Mouse (Mus musculus) neural tube, embryonic 14.5 days (tissue): ENCODE measurements at regions not wholly inside any gene's neighbourhood (a gene's known extent, or its start where the extent isn't known, plus 50 kb on each side); places are given as distances from the start of the nearest gene placed in this dataset.

Experiments used
- ATAC-seq: fragments of 200-750 bp; cut with Nextera tagmentation; 2 replicates; pipeline ENCODE4 v1.8.0; 2017; ENCODE audit warnings: low read depth, mild to moderate bottlenecking, moderate TSS enrichment, moderate library complexity
- H3K27ac ChIP-seq: fragments of 300-500 bp; sonication (generic); 2 replicates; pipeline ENCODE4 v1.5.1; 2014; ENCODE audit warnings: low read depth, mild to moderate bottlenecking, control low read depth, low read length, moderate library complexity, mixed read lengths
- H3K27me3 ChIP-seq: fragments of 300-500 bp; sonication (generic); 2 replicates; pipeline ENCODE4 v1.6.1; 2014; ENCODE audit warnings: low read length; ENCODE audit not compliant: control insufficient read depth, insufficient read depth
- H3K36me3 ChIP-seq: fragments of 300-500 bp; sonication (generic); 2 replicates; pipeline ENCODE4 v1.6.1; 2014; ENCODE audit warnings: low read length, mixed read lengths; ENCODE audit not compliant: control insufficient read depth, insufficient read depth
- H3K4me1 ChIP-seq: fragments of 300-500 bp; sonication (generic); 2 replicates; pipeline ENCODE4 v1.6.1; 2014; ENCODE audit warnings: low read length; ENCODE audit not compliant: control insufficient read depth, insufficient read depth
- H3K4me2 ChIP-seq: fragments of 300-500 bp; sonication (generic); 2 replicates; pipeline ENCODE4 v1.6.1; 2014; ENCODE audit warnings: mild to moderate bottlenecking, low read depth, low read length, control low read depth
- H3K4me3 ChIP-seq: fragments of 300-500 bp; sonication (generic); 2 replicates; pipeline ENCODE4 v1.5.1; 2014; ENCODE audit warnings: low read depth, low read length, control low read depth, mixed read lengths
- H3K9ac ChIP-seq: fragments of 300-500 bp; sonication (generic); replicated peaks from 2 replicates; pipeline ENCODE4 v1.6.1; 2014; ENCODE audit warnings: low read depth, mild to moderate bottlenecking, control low read depth, low read length, mixed read lengths
- H3K9me3 ChIP-seq: fragments of 300-500 bp; sonication (generic); 2 replicates; pipeline ENCODE4 v1.6.1; 2016; ENCODE audit warnings: low read length; ENCODE audit not compliant: control insufficient read depth
- WGBS: fragments of 180-500 bp; shearing (Covaris S2); extraction: QIAGEN DNeasy Blood & Tissue Kit; methylation state at CpG from one replicate; pipeline ENCODE4 v1.1.7; 2014; 5-methylcytosine and 5-hydroxymethylcytosine counted together

DNA sequence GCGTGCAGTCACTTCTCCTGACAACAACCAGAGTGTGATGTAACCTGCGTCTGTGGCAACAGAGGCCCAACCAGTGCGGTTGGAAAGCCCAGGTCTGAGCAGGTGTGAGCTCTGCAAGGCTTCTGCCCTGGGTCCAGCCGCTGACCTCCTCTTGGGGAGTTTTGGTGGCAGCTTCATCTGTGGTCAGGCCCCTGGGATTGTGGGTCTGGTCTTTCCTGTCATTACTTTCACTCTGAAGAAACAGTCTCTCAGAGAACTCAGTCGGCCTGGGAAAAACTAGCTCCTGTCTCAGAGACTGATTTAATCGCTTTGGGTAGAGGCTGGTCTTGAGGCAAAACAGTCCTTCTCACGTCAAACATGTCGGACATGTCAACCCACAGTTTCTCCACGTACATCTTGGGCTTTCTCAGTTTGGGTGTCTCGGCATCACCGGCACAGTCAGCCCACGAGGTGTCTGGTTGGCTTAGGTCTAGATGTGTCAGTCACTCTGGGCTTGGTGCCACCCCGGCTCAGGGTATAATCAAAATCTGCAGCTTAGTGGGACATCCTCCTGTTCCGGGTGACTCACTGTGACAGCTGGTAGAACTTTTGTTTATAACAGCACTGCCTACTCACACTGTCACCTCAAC is 195.0 kb upstream of the Cxcr4 start:
- no peaks in the 10 kb centered on the region for H3K36me3 ChIP-seq
- no peaks in the 10 kb centered on the region for H3K4me1 ChIP-seq
- ATAC-seq, result no peak
- no peaks in the 10 kb centered on the region for H3K27me3 ChIP-seq
- no peak overlapping the region for H3K27ac ChIP-seq
- no peak overlapping the region for H3K9ac ChIP-seq
- no peaks in the 10 kb centered on the region for H3K9me3 ChIP-seq
- H3K4me3 ChIP-seq, result no peak overlapping the region
- H3K4me2 ChIP-seq, result no peak overlapping the region
- 92% methylated on average over 14 of the region's 14 CpGs for WGBS

DNA sequence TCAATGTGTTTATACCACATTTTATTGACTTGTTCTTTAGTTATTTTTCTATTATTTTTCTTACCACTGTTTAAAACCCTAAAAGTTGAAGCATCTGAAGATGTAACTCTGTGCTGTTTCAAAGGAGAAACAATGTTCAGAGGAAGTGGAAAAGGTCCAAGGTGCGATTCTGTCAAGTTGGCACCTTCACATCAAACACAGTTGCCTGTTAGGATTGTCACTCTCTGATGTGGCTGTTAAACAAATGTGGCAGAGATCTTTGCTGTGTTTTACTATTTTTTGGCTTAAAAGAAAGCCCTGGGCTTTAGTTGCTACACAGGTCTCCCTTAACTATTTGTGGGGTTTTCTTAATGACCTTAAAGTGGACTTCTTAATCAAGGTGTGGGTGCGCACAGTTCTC is 190.2 kb upstream of the Cxcr4 start:
- no peaks in the 10 kb centered on the region for H3K36me3 ChIP-seq
- no peak overlapping the region for H3K4me2 ChIP-seq
- no peaks in the 10 kb centered on the region for H3K4me1 ChIP-seq
- no peaks in the 10 kb centered on the region for H3K27me3 ChIP-seq
- H3K27ac ChIP-seq, result no peak overlapping the region
- no peak overlapping the region for H3K9ac ChIP-seq
- 92% methylated on average over 2 of the region's 2 CpGs for WGBS
- ATAC-seq, result no peak
- H3K9me3 ChIP-seq, result no peaks in the 10 kb centered on the region
- no peak overlapping the region for H3K4me3 ChIP-seq

DNA sequence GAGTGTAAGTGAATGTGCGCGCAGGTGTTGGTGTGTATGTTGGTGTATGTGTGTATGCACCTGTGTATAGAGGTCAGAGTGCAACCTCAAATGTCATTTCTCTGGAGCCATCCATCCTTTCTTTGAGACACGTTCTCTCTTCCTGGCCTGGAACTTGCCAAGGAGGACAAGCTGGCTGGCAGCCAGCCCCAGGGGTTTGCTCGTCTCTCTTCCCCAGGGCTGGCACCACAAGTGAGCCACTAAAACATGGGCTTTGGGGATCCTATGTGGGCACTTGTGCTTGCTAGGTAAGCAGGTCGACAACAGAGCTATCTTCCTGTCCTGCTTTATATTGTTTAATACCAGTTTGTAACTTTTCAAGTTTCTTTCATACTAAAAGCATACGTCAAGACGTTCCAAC is 189.8 kb upstream of the Cxcr4 start:
- Histone ChIP-seq H3K4me3 (no peak overlapping the region), H3K4me1 (no peaks in the 10 kb centered on the region), H3K9me3 (no peaks in the 10 kb centered on the region), H3K27me3 (no peaks in the 10 kb centered on the region), H3K27ac (no peak overlapping the region), H3K4me2 (no peak overlapping the region), H3K36me3 (no peaks in the 10 kb centered on the region), H3K9ac (no peak overlapping the region)
- no peak for ATAC-seq
- WGBS, result 80% methylated on average over 7 of the region's 7 CpGs

DNA sequence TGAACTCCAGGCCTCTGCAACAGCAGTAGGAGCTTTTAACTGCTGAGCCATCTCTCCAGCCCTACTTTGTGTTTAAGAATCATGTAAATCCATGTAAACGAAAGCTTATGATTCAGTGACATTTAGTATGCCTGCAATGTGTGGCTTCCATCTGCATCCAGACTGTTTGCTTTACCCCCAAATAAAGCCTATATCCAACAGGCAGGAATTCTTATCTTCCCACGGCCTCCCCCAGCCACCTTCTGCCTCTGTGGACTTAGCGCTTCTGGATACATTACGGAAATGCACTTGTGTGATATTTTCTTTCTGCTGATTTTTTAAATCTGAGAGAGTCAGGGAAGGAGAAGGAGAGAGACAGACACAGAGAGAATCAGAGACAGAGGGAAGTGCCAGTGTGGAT is 189.2 kb upstream of the Cxcr4 start:
- Histone ChIP-seq H3K4me3 (no peak overlapping the region), H3K36me3 (no peaks in the 10 kb centered on the region), H3K9me3 (no peaks in the 10 kb centered on the region), H3K4me1 (no peaks in the 10 kb centered on the region), H3K4me2 (no peak overlapping the region), H3K27ac (no peak overlapping the region), H3K27me3 (no peaks in the 10 kb centered on the region), H3K9ac (no peak overlapping the region)
- WGBS, result 94% methylated on average over 4 of the region's 4 CpGs
- no peak for ATAC-seq

DNA sequence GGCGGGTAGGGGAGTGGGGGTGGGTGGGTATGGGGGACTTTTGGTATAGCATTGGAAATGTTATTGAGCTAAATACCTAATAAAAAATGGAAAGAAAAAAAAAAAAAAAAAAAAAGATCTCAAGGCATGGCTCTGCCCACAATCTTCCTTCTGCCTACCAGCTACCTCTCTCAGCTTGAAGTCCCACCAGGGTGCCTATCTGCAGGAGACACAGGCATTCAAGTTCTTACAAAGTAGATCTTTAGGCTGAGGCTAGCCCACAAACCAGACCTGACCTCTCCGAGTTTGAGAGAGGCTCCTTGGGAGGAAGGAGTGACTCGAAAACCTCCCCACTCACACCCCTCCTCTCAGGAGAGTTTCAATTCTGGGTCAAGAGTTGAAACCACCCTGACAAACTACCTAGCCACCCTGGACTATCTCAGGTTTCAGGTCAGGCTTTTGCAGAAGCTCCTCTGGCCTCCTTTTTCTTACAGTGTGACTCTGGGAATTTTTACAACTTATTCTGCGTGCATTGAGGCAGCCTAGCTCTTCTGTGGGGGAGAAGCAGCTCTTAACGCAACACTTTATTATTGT is 187.6 kb upstream of the Cxcr4 start:
- H3K4me1 ChIP-seq, result no peaks in the 10 kb centered on the region
- H3K4me2 ChIP-seq, result no peak overlapping the region
- no peak for ATAC-seq
- no peaks in the 10 kb centered on the region for H3K9me3 ChIP-seq
- H3K27ac ChIP-seq, result no peak overlapping the region
- H3K27me3 ChIP-seq, result no peaks in the 10 kb centered on the region
- H3K36me3 ChIP-seq, result no peaks in the 10 kb centered on the region
- H3K9ac ChIP-seq, result no peak overlapping the region
- 92% methylated on average over 4 of the region's 5 CpGs for WGBS
- H3K4me3 ChIP-seq, result no peak overlapping the region

DNA sequence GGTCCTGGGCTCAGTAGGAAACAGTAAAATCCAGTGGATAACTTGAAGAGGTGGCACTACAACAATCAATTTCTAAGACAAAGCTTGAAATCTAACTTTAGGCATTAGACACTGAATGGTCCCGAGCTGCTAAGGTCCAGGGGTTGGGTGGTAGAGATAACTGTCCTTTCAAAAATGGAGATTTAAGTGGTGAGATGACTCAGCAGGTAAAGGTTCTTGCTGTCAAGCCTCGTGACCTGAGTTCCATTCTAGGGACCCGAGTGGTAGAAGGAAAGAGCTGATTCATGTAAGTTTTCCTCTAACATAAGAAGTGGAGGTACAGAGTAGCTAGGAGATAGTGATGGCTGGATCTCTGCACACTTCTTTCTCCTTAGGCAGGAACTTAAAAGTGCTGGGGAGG is 180.3 kb upstream of the Cxcr4 start:
- Histone ChIP-seq H3K4me2 (no peak overlapping the region), H3K36me3 (no peaks in the 10 kb centered on the region), H3K9ac (no peak overlapping the region), H3K27ac (no peak overlapping the region), H3K4me1 (no peaks in the 10 kb centered on the region), H3K9me3 (no peaks in the 10 kb centered on the region), H3K27me3 (no peaks in the 10 kb centered on the region), H3K4me3 (no peak overlapping the region)
- 90% methylated on average over 3 of the region's 3 CpGs for WGBS
- no peak for ATAC-seq

DNA sequence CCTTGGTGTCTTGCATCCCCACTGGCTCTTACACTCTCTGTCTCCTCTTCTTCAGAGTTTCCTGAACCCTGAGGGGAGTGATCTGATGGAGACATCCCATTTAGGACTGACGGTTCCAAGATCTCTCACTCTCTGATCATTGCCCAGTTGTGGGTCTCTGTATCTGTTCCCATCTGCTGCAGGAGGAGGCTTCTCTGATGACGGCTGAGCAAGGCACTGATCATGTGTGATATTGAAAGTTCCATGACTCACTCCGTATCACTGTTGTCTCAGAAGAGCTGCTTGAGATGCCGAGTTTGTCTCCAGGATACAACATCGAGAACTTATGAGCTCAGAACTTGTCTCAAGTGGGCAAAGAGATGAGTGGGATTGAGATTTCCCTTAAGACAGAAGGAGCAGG is 178.7 kb upstream of the Cxcr4 start:
- Histone ChIP-seq H3K27me3 (no peaks in the 10 kb centered on the region), H3K9ac (no peak overlapping the region), H3K4me2 (no peak overlapping the region), H3K27ac (no peak overlapping the region), H3K4me3 (no peak overlapping the region), H3K36me3 (no peaks in the 10 kb centered on the region), H3K9me3 (no peaks in the 10 kb centered on the region), H3K4me1 (no peaks in the 10 kb centered on the region)
- 91% methylated on average over 5 of the region's 5 CpGs for WGBS
- no peak for ATAC-seq

DNA sequence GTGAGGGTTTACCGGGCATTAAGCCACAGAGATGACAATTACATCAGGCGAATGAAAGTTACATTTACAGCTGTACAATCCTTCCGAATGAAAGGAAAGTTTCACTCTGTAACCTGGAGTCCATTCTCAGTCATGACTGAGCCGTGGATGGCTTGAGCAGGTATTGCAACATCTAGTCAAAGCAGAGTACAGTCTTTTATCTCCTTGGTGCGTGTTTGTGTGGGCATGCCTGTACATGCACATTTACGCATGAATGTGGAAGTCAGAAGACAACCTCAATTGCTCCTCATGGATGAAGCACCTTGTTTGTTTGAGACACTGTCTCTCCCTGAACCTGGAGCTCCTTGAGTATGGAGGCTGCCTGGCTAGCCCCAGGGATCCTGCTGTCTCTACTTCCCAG is 175.9 kb upstream of the Cxcr4 start:
- no peak overlapping the region for H3K27ac ChIP-seq
- no peaks in the 10 kb centered on the region for H3K36me3 ChIP-seq
- H3K27me3 ChIP-seq, result peaks cover 3% of the 10 kb centered on the region; the same call in 1 of the 2 replicates
- H3K4me1 ChIP-seq, result no peaks in the 10 kb centered on the region
- no peak overlapping the region for H3K9ac ChIP-seq
- H3K4me3 ChIP-seq, result no peak overlapping the region
- H3K4me2 ChIP-seq, result no peak overlapping the region
- H3K9me3 ChIP-seq, result no peaks in the 10 kb centered on the region
- ATAC-seq, result no peak
- 95% methylated on average over 6 of the region's 6 CpGs for WGBS

- no peaks in the 10 kb centered on the region for H3K4me1 ChIP-seq
- no peaks in the 10 kb centered on the region for H3K36me3 ChIP-seq
- H3K4me2 ChIP-seq, result no peak overlapping the region
- 85% methylated on average over 3 of the region's 3 CpGs for WGBS
- no peak overlapping the region for H3K4me3 ChIP-seq
- no peak overlapping the region for H3K9ac ChIP-seq
- H3K27ac ChIP-seq, result no peak overlapping the region
- H3K27me3 ChIP-seq, result peaks cover 3% of the 10 kb centered on the region; the same call in 1 of the 2 replicates
- ATAC-seq, result no peak
- no peaks in the 10 kb centered on the region for H3K9me3 ChIP-seq
These were observed 175.3 kb upstream of the Cxcr4 start for GRCm38 (mm10) chr1:128767415-128767814.
